Mouse (Mus musculus) heart, adult 2 months (tissue): ENCODE results near the gene Noct. TPM values are rescaled to one million over a fixed set of nuclear protein-coding genes. Genes with fewer than 3 reads are reported as not detected.

ENCODE experiments used
- DNase-seq, 2 experiments: peaks; one replicate each; pipeline ENCODE4 v3.0.0; 2021
- H3K27ac ChIP-seq: fragments of 200-600 bp; 2 replicates; pipeline ENCODE4 v1.8.1; 2022
- H3K27me3 ChIP-seq: fragments of 200-500 bp; 2 replicates; pipeline ENCODE4 v1.6.1; 2012; ENCODE audit warnings: mild to moderate bottlenecking, low read length, inconsistent platforms, mixed read lengths; ENCODE audit not compliant: control insufficient read depth, insufficient read depth
- H3K36me3 ChIP-seq: fragments of 200-500 bp; 2 replicates; pipeline ENCODE4 v1.6.1; 2012; ENCODE audit warnings: low read length, inconsistent platforms; ENCODE audit not compliant: control insufficient read depth, insufficient read depth
- H3K4me1 ChIP-seq: fragments of 200-500 bp; 2 replicates; pipeline ENCODE4 v1.6.1; 2011; ENCODE audit warnings: low read length; ENCODE audit not compliant: control insufficient read depth, insufficient read depth
- H3K4me3 ChIP-seq: fragments of 200-600 bp; 2 replicates; pipeline ENCODE4 v1.8.1; 2022
- H3K79me2 ChIP-seq: fragments of 200-500 bp; replicated peaks from 2 replicates; pipeline ENCODE4 v1.6.1; 2012; ENCODE audit warnings: mild to moderate bottlenecking, inconsistent platforms, low read length, moderate library complexity, mixed read lengths; ENCODE audit not compliant: control insufficient read depth, insufficient read depth
- H3K9ac ChIP-seq: fragments of 200-500 bp; 2 replicates; pipeline ENCODE4 v1.6.1; 2012; ENCODE audit warnings: low read depth, mild to moderate bottlenecking, control low read depth, inconsistent platforms, low read length, mixed read lengths
- CTCF ChIP-seq: fragments of 200-600 bp; IDR thresholded peaks from 2 replicates; pipeline ENCODE4 v1.8.1; 2022; ENCODE audit warnings: antibody characterized with exemption, mild to moderate bottlenecking, moderate library complexity
- EP300 ChIP-seq: fragments of 200-500 bp; IDR thresholded peaks from 2 replicates; pipeline ENCODE4 v1.6.1; 2011; ENCODE audit warnings: low read depth, low read length, control low read depth; ENCODE audit not compliant: insufficient read depth
- POLR2A ChIP-seq: fragments of 200-500 bp; IDR thresholded peaks from 2 replicates; pipeline ENCODE4 v1.6.1; 2011; ENCODE audit warnings: mild to moderate bottlenecking, low read depth, low read length, control low read depth; ENCODE audit not compliant: insufficient read depth
- WGBS: fragments of 180-500 bp; shearing (Covaris S2); methylation state at CpG from one replicate; pipeline ENCODE4 v1.1.7; 2018; 5-methylcytosine and 5-hydroxymethylcytosine counted together
- intact Hi-C: fragments of 180-260 bp; cut with DNase I; formaldehyde crosslinking; loops from one replicate; pipeline ENCODE4 v1.15.1; 2025
- polyA plus RNA-seq: library from polyadenylated mRNA; depleted of rRNA; stranded (reverse); fragments of >200 nt; gene quantifications from 2 replicates; pipeline ENCODE4 v1.2.3, GENCODE M21; 2012
- total RNA-seq, 2 experiments: library from RNA; stranded (reverse); gene quantifications; 2 replicates each; pipeline ENCODE4 v1.2.3; 2021

Noct gene
- total and polyA plus RNA-seq, 3 experiments, result 23.2 to 45.1 (median 39.4) TPM

- Histone ChIP-seq H3K4me3 (peak overlapping the region; percentile 57), H3K36me3 (no peaks in the 10 kb centered on the region; the same call in 1 of the 2 replicates), H3K9ac (peak overlapping the region; percentile 91), H3K79me2 (peaks cover 4% of the 10 kb centered on the region; the same call in 1 of the 2 replicates), H3K4me1 (peaks cover 3% of the 10 kb centered on the region), H3K27me3 (no peaks in the 10 kb centered on the region), H3K27ac (peak overlapping the region; percentile 100)
- WGBS, result 3% methylated on average over 39 of the region's 39 CpGs
- TF ChIP-seq CTCF (no peak), EP300 (no peak), POLR2A (no peak)
- DNase-seq, result no peak
- intact Hi-C loops, result no loop called here
Measured at GRCm38 (mm10) chr3:51225226-51225750, 1.0 kb downstream of the Noct start.

DNA sequence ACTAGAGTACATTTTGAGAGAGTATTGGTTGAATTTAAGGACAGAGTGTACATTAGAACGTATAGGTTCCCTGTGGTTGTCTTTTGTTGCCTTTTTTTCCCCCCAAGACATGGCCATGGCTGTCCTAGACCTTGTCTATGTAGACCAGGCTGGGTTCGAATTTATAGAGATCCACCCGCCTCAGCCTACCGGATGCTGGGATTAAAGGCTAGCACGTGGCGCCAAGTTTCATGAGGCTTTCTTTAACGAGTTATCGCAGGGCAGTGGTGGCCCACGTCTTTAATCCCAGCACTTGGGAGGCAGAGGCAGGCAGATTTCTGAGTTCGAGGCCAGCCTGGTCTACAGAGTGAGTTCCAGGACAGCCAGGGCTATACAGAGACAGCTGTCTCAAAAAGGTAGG, 1.7 kb downstream of the Noct start:
- H3K79me2 ChIP-seq, result peaks cover 4% of the 10 kb centered on the region; the same call in 1 of the 2 replicates
- peaks cover 3% of the 10 kb centered on the region for H3K4me1 ChIP-seq
- no peak overlapping the region; the same call in 1 of the 2 replicates for H3K27ac ChIP-seq
- no peaks in the 10 kb centered on the region; the same call in 1 of the 2 replicates for H3K36me3 ChIP-seq
- H3K27me3 ChIP-seq, result no peaks in the 10 kb centered on the region
- intact Hi-C loops, result no loop called here
- DNase-seq, result no peak
- H3K9ac ChIP-seq, result no peak overlapping the region
- 91% methylated on average over 10 of the region's 10 CpGs for WGBS
- no peak for TF ChIP-seq POLR2A
- TF ChIP-seq EP300, result no peak
- no peak for TF ChIP-seq CTCF
- H3K4me3 ChIP-seq, result peak overlapping the region; percentile 57

- H3K79me2 ChIP-seq, result peaks cover 4% of the 10 kb centered on the region; the same call in 1 of the 2 replicates
- H3K4me3 ChIP-seq, result no peak overlapping the region
- no peak for DNase-seq
- H3K4me1 ChIP-seq, result peaks cover 3% of the 10 kb centered on the region
- no peaks in the 10 kb centered on the region; the same call in 1 of the 2 replicates for H3K36me3 ChIP-seq
- no peaks in the 10 kb centered on the region for H3K27me3 ChIP-seq
- 43% methylated on average over 3 of the region's 3 CpGs for WGBS
- TF ChIP-seq EP300, result no peak
- no peak for TF ChIP-seq CTCF
- TF ChIP-seq POLR2A, result no peak
- no peak overlapping the region for H3K9ac ChIP-seq
- intact Hi-C loops, result no loop called here
- no peak overlapping the region for H3K27ac ChIP-seq
Measured at GRCm38 (mm10) chr3:51226601-51227000, 2.4 kb downstream of the Noct start.

GRCm38 (mm10) chr3:51228038-51228820, 4.0 kb downstream of the Noct start:
- Histone ChIP-seq H3K4me3 (no peak overlapping the region), H3K27ac (no peak overlapping the region), H3K4me1 (peaks cover 4% of the 10 kb centered on the region; the same call in 1 of the 2 replicates), H3K79me2 (peaks cover 4% of the 10 kb centered on the region; the same call in 1 of the 2 replicates), H3K27me3 (no peaks in the 10 kb centered on the region), H3K36me3 (peaks cover 2% of the 10 kb centered on the region), H3K9ac (no peak overlapping the region)
- DNase-seq, result peak; percentile 49 to 65
- WGBS, result 72% methylated on average over 10 of the region's 10 CpGs
- TF ChIP-seq POLR2A, result no peak
- peak; percentile 66 for TF ChIP-seq CTCF
- intact Hi-C loops, result no loop called here

GRCm38 (mm10) chr3:51228821-51229205, 4.6 kb downstream of the Noct start:
- DNase-seq, result no peak
- TF ChIP-seq EP300 (no peak), CTCF (no peak), POLR2A (no peak)
- H3K79me2 ChIP-seq, result peaks cover 4% of the 10 kb centered on the region; the same call in 1 of the 2 replicates
- no peak overlapping the region for H3K27ac ChIP-seq
- H3K27me3 ChIP-seq, result no peaks in the 10 kb centered on the region
- H3K4me3 ChIP-seq, result no peak overlapping the region
- intact Hi-C loops, result no loop called here
- H3K9ac ChIP-seq, result no peak overlapping the region
- WGBS, result 75% methylated on average over 9 of the region's 9 CpGs
- peaks cover 3% of the 10 kb centered on the region; the same call in 1 of the 2 replicates for H3K4me1 ChIP-seq
- peaks cover 2% of the 10 kb centered on the region for H3K36me3 ChIP-seq

- peaks cover 4% of the 10 kb centered on the region; the same call in 1 of the 2 replicates for H3K4me1 ChIP-seq
- H3K27me3 ChIP-seq, result no peaks in the 10 kb centered on the region
- no peak overlapping the region for H3K27ac ChIP-seq
- DNase-seq, result no peak
- intact Hi-C loops, result no loop called here
- TF ChIP-seq CTCF, result no peak
- no peak for TF ChIP-seq POLR2A
- no peak overlapping the region for H3K9ac ChIP-seq
- WGBS, result 77% methylated on average over 3 of the region's 3 CpGs
- H3K36me3 ChIP-seq, result peaks cover 2% of the 10 kb centered on the region
- H3K79me2 ChIP-seq, result peaks cover 4% of the 10 kb centered on the region; the same call in 1 of the 2 replicates
- no peak overlapping the region for H3K4me3 ChIP-seq
Measured at GRCm38 (mm10) chr3:51229226-51229625, 5.0 kb downstream of the Noct start.
